Mouse (Mus musculus) ES-E14 (cell line): ENCODE data around the gene Gtdc1. TPM values are rescaled to one million over a fixed set of nuclear protein-coding genes. Genes with fewer than 3 reads are reported as not detected.

ENCODE experiments used
- DNase-seq: peaks from one replicate; pipeline ENCODE4 v3.0.0-alpha.2; 2013; ENCODE audit warnings: low read depth, low spot score
- H3K27ac ChIP-seq: 2 replicates; pipeline ENCODE4 v1.5.1; 2012; ENCODE audit warnings: low read depth, mild to moderate bottlenecking, low read length, moderate library complexity, mixed read lengths; ENCODE audit not compliant: poor library complexity, insufficient read depth, severe bottlenecking
- H3K36me3 ChIP-seq: 2 replicates; pipeline ENCODE4 v1.6.1; 2012; ENCODE audit warnings: mild to moderate bottlenecking, low read length, moderate library complexity, mixed read lengths; ENCODE audit not compliant: control insufficient read depth, poor library complexity, insufficient read depth, severe bottlenecking
- H3K4me1 ChIP-seq, 2 experiments: fragments of 150-350 bp in 1 of 2; sonication (generic) in 1 of 2; 2 replicates each; pipeline ENCODE4 v1.6.1; 2012; ENCODE audit warnings: low read length in 2 of 2, mild to moderate bottlenecking in 1 of 2, mixed read lengths in 1 of 2; ENCODE audit not compliant: control insufficient read depth in 2 of 2, insufficient read depth in 2 of 2, poor library complexity in 1 of 2
- H3K4me3 ChIP-seq, 2 experiments: fragments of 150-350 bp in 1 of 2; sonication (generic) in 1 of 2; 2 replicates each; pipeline ENCODE4 v1.5.1; 2012; ENCODE audit warnings: low read length in 2 of 2, low read depth in 1 of 2, mild to moderate bottlenecking in 1 of 2, mixed read lengths in 1 of 2; ENCODE audit not compliant: insufficient read depth in 1 of 2, poor library complexity in 1 of 2, severe bottlenecking in 1 of 2
- H3K9ac ChIP-seq: 2 replicates; pipeline ENCODE4 v1.6.1; 2012; ENCODE audit warnings: low read depth, mild to moderate bottlenecking, low read length, mixed read lengths; ENCODE audit not compliant: poor library complexity, insufficient read depth, severe bottlenecking
- H3K9me3 ChIP-seq: fragments of 150-350 bp; sonication (generic); 2 replicates; pipeline ENCODE4 v1.6.1; 2012; ENCODE audit warnings: low read depth, mild to moderate bottlenecking, low read length; ENCODE audit not compliant: control insufficient read depth, insufficient read depth
- CHD2 ChIP-seq: IDR thresholded peaks from 2 replicates; pipeline ENCODE4 v1.6.1; 2014; ENCODE audit warnings: mild to moderate bottlenecking, low read depth, low read length, inconsistent platforms
- HCFC1 ChIP-seq: IDR thresholded peaks from 2 replicates; pipeline ENCODE4 v1.6.1; 2012; ENCODE audit warnings: low read length, inconsistent platforms, borderline replicate concordance; ENCODE audit not compliant: insufficient read depth
- MAFK ChIP-seq: IDR thresholded peaks from 2 replicates; pipeline ENCODE4 v1.6.1; 2014; ENCODE audit warnings: mild to moderate bottlenecking, low read depth, low read length, inconsistent platforms; ENCODE audit not compliant: insufficient read depth
- ZC3H11A ChIP-seq: IDR thresholded peaks from 2 replicates; pipeline ENCODE4 v1.6.1; 2012; ENCODE audit warnings: low read depth, mild to moderate bottlenecking, inconsistent platforms, low read length, borderline replicate concordance
- ZNF384 ChIP-seq: IDR thresholded peaks from 2 replicates; pipeline ENCODE4 v1.6.1; 2012; ENCODE audit warnings: low read depth, low read length, inconsistent platforms
- in situ Hi-C, 2 experiments: fragments of 600-800 bp; cut with MboI; formaldehyde crosslinking; loops; one replicate each; pipeline ENCODE4 v1.15.1; 2025; ENCODE audit warnings: low sequenced_read_pairs in 2 of 2, inconsistent platforms in 1 of 2; ENCODE audit not compliant: unreplicated experiment in 2 of 2
- total RNA-seq: library from RNA; depleted of rRNA; stranded (reverse); fragments of 300-350 nt; gene quantifications from 2 replicates; pipeline ENCODE4 v1.2.3, GENCODE M21; 2012

The Gtdc1 gene
- total RNA-seq, 1 experiment: 11.2 TPM

DNA sequence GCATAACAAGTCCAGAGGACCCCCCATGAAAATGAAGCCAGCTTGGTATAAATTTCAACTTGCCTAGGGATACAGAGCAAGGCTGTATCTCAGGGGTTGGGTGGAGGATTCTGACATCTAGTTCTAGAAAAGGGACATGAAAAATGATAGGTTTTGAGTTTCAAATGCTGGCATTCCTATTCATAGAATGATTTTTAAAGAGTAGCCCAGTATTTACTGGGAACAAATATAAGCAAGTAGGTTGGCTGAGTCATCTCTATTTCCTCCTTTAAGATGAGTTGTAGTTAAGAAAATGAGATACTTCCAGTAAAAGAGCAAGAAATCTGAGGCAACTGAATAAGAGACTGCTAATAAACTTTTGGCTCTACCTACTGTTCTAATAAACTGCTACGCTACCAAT lies 190.8 kb downstream of the Gtdc1 start:
- DNase-seq: no peak
- no peaks in the 10 kb centered on the region for H3K9me3 ChIP-seq
- in situ Hi-C loops: no loop called here

DNA sequence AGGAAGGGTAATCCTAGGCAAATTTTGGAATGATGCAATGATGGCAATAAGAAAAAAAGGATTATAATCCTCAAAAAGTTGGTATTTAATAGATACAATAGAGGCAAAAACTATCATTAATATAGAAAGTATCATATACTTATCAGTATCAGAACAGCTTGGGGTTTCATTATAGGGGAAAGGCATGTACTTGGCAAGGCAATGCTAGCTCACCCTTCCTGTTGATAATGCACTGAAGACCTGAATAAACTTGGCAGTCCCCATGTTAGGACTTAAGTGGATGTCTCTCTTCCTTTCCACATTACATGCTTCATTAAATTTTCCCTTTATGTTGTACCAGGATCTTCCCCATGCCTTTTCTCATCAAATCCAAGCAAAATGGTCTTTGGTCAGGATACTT lies 206.0 kb downstream of the Gtdc1 start:
- no peak overlapping the region for H3K27ac ChIP-seq
- in situ Hi-C loops: no loop called here
- H3K9ac ChIP-seq: no peak overlapping the region
- H3K4me1 ChIP-seq: no peaks in the 10 kb centered on the region
- no peak for DNase-seq
- TF ChIP-seq CHD2 (no peak), ZC3H11A (no peak), HCFC1 (no peak), MAFK (no peak), ZNF384 (no peak)
- no peaks in the 10 kb centered on the region for H3K36me3 ChIP-seq
- H3K9me3 ChIP-seq: no peaks in the 10 kb centered on the region
- H3K4me3 ChIP-seq: no peak overlapping the region

More for the DNA sequence above, 190.8 kb downstream of the Gtdc1 start:
- Histone ChIP-seq H3K27ac (no peak overlapping the region), H3K4me3 (no peak overlapping the region), H3K9ac (no peak overlapping the region), H3K4me1 (no peaks in the 10 kb centered on the region), H3K36me3 (no peaks in the 10 kb centered on the region)
- TF ChIP-seq MAFK: no peak

DNA sequence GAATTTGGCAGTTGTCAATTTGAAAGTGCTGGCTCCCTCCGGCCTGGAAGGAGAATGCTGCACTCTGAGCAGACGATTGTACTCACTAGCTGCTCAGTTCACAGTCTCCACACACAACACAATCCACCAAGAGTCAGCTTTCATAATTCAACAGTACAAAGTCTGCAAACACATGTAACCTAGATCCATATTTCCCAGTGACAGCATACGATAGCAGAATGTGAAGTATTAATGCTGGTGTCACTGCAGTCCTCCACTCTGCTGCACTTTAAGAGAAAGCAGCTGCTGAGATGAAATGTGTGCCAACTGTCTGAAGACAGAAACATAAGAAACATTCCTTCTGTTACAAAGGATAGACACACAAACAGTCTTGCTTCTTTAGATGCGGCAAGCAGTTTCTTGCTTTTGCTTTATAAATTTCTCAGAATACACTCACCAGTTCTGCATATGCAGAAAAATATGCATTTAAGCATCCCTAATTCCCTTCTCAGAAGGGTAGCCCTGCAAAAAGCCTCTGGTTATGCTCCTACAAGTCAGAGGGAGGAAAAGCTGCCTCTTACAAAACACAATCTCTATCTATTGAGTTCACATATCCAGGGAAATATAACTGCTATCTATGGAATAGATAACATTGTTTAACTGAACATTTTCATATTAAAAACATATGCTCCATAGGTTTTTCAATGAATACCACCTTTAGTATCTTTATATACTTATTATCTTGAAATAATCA lies 221.4 kb downstream of the Gtdc1 start:
- in situ Hi-C loops: no loop called here
- DNase-seq: no peak

DNA sequence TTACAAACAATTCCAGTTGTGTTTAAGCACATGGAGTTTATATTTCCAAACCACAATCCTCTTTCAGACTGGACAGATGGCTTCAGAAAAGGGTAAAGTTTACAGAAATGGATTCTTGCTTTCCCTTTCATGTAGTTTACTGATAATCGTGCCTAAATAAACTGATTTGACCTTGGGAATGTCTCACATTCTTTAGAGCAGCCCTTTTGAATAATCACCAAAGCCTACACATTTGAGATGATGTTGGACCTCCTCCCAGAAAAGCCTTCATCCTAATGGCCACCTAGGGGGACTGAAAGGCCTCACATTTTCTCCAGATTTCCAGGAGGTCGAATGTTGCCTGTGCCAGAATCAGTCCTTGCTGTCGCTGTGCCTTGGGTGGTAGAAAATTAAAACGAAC lies 227.2 kb downstream of the Gtdc1 start:
- DNase-seq: no peak
- Histone ChIP-seq H3K4me3 (no peak overlapping the region), H3K9me3 (no peaks in the 10 kb centered on the region), H3K9ac (no peak overlapping the region), H3K4me1 (no peaks in the 10 kb centered on the region), H3K36me3 (no peaks in the 10 kb centered on the region), H3K27ac (no peak overlapping the region)
- in situ Hi-C loops: no loop called here
- TF ChIP-seq MAFK (no peak), ZC3H11A (no peak), CHD2 (no peak), ZNF384 (no peak), HCFC1 (no peak)

More for the DNA sequence above, 221.4 kb downstream of the Gtdc1 start:
- Histone ChIP-seq H3K4me1 (no peaks in the 10 kb centered on the region), H3K4me3 (no peak overlapping the region), H3K9me3 (no peaks in the 10 kb centered on the region), H3K36me3 (no peaks in the 10 kb centered on the region), H3K9ac (no peak overlapping the region), H3K27ac (no peak overlapping the region)
- no peak for TF ChIP-seq ZC3H11A

DNA sequence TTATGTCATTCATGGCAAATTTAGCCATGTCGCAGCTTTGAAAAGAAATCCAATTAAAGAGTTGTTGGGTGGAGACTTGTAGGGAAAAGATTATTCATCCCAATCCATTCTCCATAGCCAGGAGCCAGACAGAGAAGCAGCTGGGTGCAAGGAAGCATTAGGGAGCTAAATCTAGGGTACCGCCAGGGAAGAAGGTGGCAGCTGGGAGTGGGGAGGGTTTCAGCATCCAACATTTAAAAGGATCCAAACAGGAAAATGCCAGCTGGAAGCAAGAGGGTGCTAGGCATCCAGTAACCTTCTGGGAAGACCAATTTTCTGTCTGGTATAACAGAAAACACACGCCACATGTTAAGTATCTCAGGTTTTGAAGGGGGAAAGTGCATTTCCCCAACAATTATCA lies 231.0 kb downstream of the Gtdc1 start:
- no peak for TF ChIP-seq ZC3H11A
- no peak overlapping the region for H3K27ac ChIP-seq
- H3K4me1 ChIP-seq: no peaks in the 10 kb centered on the region
- no peaks in the 10 kb centered on the region for H3K36me3 ChIP-seq
- no peaks in the 10 kb centered on the region for H3K9me3 ChIP-seq
- H3K9ac ChIP-seq: no peak overlapping the region
- no peak overlapping the region for H3K4me3 ChIP-seq
- DNase-seq: no peak
- in situ Hi-C loops: no loop called here
